Mouse (Mus musculus) myocyte (in vitro differentiated cells): ENCODE data around the gene Edil3.

Source experiments
- E2F4 ChIP-seq: IDR thresholded peaks from one replicate; pipeline ENCODE4 v1.6.1; 2011; ENCODE audit warnings: mild to moderate bottlenecking, control low read depth, moderate library complexity; ENCODE audit not compliant: insufficient read depth
- MAX ChIP-seq: IDR thresholded peaks from one replicate; pipeline ENCODE4 v1.6.1; 2011; ENCODE audit warnings: low read depth, mild to moderate bottlenecking, control low read depth
- POLR2A ChIP-seq: IDR thresholded peaks from one replicate; pipeline ENCODE4 v1.6.1; 2011; ENCODE audit warnings: low read depth, mild to moderate bottlenecking, control low read depth, moderate library complexity; ENCODE audit not compliant: insufficient read length
- POLR2AphosphoS2 ChIP-seq: IDR thresholded peaks from one replicate; pipeline ENCODE4 v1.6.1; 2011; ENCODE audit warnings: low read depth, control low read depth; ENCODE audit not compliant: insufficient read length

DNA sequence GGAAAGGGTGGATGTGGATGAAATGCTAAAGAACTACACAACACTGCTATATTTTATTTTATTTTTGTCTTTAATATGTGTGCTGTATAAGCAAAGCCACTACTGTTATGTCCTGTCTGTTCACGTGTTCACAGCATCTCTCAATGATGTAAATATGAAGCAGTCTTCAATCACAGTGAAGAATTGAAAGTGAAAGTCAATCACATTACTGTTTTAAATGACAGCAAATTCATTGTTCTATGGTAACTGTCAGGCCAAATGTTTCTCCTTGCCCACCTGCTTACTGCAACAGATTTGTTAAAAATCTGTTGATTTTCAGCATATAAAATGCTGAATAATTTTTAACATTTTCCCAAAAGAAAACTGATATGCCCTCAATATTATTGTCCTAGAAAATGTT is 499.9 kb downstream of the Edil3 start:
- no peak for TF ChIP-seq MAX
- no peak for TF ChIP-seq E2F4
- no peak for TF ChIP-seq POLR2A
- no peak for TF ChIP-seq POLR2AphosphoS2
